10 mouse cellular contexts compared by ENCODE assay signal in the genomic region with DNA sequence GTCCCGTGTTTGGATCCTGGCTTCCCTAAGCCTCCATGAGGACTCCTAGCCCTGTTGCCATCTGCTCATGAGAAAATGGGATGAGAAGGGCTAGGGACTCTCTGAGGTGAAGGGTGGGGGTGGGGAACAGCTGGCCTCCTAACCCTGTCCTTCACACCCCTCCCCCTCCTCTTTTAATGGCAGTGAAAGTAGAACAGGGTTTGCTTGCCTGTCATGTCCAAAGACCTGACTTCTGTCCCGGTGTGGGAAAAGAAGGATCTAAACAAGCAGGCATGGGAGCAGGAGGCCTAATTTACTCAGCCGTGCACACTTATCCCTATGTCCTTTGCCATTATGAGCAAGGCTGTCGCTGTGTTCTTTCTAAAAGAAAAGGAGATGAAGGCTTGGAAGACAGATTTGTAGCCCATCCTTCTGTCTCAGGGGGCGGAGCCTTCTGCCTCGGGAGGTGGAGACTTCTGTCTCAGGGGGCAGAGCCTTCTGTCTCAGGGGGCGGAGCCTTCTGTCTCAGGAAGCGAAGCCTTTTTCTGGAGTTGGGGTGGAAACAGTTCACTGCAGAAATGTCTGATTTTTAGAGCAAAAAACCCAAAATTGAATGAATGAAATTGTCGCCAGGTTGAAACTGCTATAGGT.
DNase-seq lines count a peak whose midpoint lies in the region; ATAC-seq and TF ChIP-seq lines count a peak whose summit lies in the region.
"Had no signal": no experiment of that assay in that cellular context is flagged by ENCODE, and none has a peak within 500 bp of the region (broad histone marks: within the 10 kb centered on the region; RNA-seq: fewer than 3 reads in every experiment).

No protein-coding gene starts in this region.

- no peak for TF ChIP-seq CTCF in lung, embryonic 14.5 days (IDR thresholded peaks at IDR 0.05; ENCODE audit: low read depth)
- no peak for TF ChIP-seq CTCF in lung, adult 2 months (IDR thresholded peaks at IDR 0.05; ENCODE audit: insufficient read depth, low read length)
- no peak for TF ChIP-seq CTCF in lung, postnatal 0 days (IDR thresholded peaks at IDR 0.05)

- no peak for ATAC-seq in lung, embryonic 14.5 days (ENCODE audit: insufficient read depth)
- ATAC-seq in hindbrain, embryonic 15.5 days (ENCODE audit: low FRiP score, low read depth), result no peak
- no peak for ATAC-seq in neural tube, embryonic 13.5 days (ENCODE audit: low read depth)
- ATAC-seq in lung, postnatal 0 days, result no peak

- no peaks in the 10 kb centered on the region for H3K36me3 ChIP-seq in lung, embryonic 14.5 days (ENCODE audit: insufficient read depth)
- H3K36me3 ChIP-seq in forebrain, embryonic 10.5 days (replicated peaks), result no peaks in the 10 kb centered on the region
- no peaks in the 10 kb centered on the region for H3K36me3 ChIP-seq in hindbrain, embryonic 15.5 days
- no peaks in the 10 kb centered on the region for H3K36me3 ChIP-seq in neural tube, embryonic 13.5 days
- no peaks in the 10 kb centered on the region for H3K36me3 ChIP-seq in lung, postnatal 0 days (ENCODE audit: insufficient read depth, low read length)
- H3K36me3 ChIP-seq: heart, embryonic 12.5 days; limb, embryonic 13.5 days had no signal

- H3K27ac ChIP-seq in lung, embryonic 14.5 days (ENCODE audit: low read depth), result no peak overlapping the region
- peak overlapping the region; percentile 83 for H3K27ac ChIP-seq in forebrain, embryonic 10.5 days
- H3K27ac ChIP-seq in hindbrain, embryonic 15.5 days (replicated peaks), result peak overlapping the region; percentile 21; the same call in 1 of the 2 replicates
- H3K27ac ChIP-seq in neural tube, embryonic 13.5 days (replicated peaks), result peak overlapping the region; percentile 96
- no peak overlapping the region for H3K27ac ChIP-seq in lung, postnatal 0 days (ENCODE audit: low read length)

- TF ChIP-seq EP300 in lung, postnatal 0 days (IDR thresholded peaks at IDR 0.05), result no peak

- H3K4me3 ChIP-seq in lung, embryonic 14.5 days (ENCODE audit: low read depth, low read length), result no peak overlapping the region
- no peak overlapping the region for H3K4me3 ChIP-seq in lung, adult 2 months (replicated peaks; ENCODE audit: extremely low read depth, low read depth, low read length)
- no peak overlapping the region for H3K4me3 ChIP-seq in forebrain, embryonic 10.5 days
- H3K4me3 ChIP-seq in hindbrain, embryonic 15.5 days, result no peak overlapping the region
- no peak overlapping the region for H3K4me3 ChIP-seq in neural tube, embryonic 13.5 days
- H3K4me3 ChIP-seq in lung, postnatal 0 days (ENCODE audit: low read depth, low read length), result no peak overlapping the region
- H3K4me3 ChIP-seq: heart, embryonic 12.5 days; limb, embryonic 13.5 days had no signal

- no peak overlapping the region for H3K4me2 ChIP-seq in lung, embryonic 14.5 days
- no peak overlapping the region for H3K4me2 ChIP-seq in hindbrain, embryonic 15.5 days
- H3K4me2 ChIP-seq in neural tube, embryonic 13.5 days, result no peak overlapping the region; the same call in 1 of the 2 replicates
- H3K4me2 ChIP-seq in lung, postnatal 0 days (replicated peaks; ENCODE audit: low read depth, low read length), result no peak overlapping the region
- H3K4me2 ChIP-seq: heart, embryonic 12.5 days had no signal

- H3K9me3 ChIP-seq in lung, embryonic 14.5 days (ENCODE audit: low read depth, low read length), result no peaks in the 10 kb centered on the region
- H3K9me3 ChIP-seq in forebrain, embryonic 10.5 days, result no peaks in the 10 kb centered on the region; the same call in 1 of the 2 replicates
- no peaks in the 10 kb centered on the region for H3K9me3 ChIP-seq in hindbrain, embryonic 15.5 days
- no peaks in the 10 kb centered on the region for H3K9me3 ChIP-seq in neural tube, embryonic 13.5 days
- no peaks in the 10 kb centered on the region for H3K9me3 ChIP-seq in lung, postnatal 0 days (ENCODE audit: low read length)
- H3K9me3 ChIP-seq: heart, embryonic 12.5 days had no signal

- 0 out of 2 replicates have a peak, but pooled peaks cover 11% of the 10 kb centered on the region for H3K4me1 ChIP-seq in lung, embryonic 14.5 days (ENCODE audit: insufficient read depth)
- no peaks in the 10 kb centered on the region for H3K4me1 ChIP-seq in lung, adult 2 months (ENCODE audit: control insufficient read depth, insufficient read depth, low read length)
- peaks cover 29% of the 10 kb centered on the region for H3K4me1 ChIP-seq in forebrain, embryonic 10.5 days
- peaks cover 27% of the 10 kb centered on the region for H3K4me1 ChIP-seq in hindbrain, embryonic 15.5 days (replicated peaks)
- H3K4me1 ChIP-seq in neural tube, embryonic 13.5 days (replicated peaks), result peaks cover 40% of the 10 kb centered on the region
- no peaks in the 10 kb centered on the region for H3K4me1 ChIP-seq in lung, postnatal 0 days (ENCODE audit: insufficient read depth, low read depth, low read length)

- 55% methylated on average over 9 of the region's 9 CpGs for WGBS in lung, embryonic 14.5 days
- WGBS in lung, adult 2 months, result 67% methylated on average over 9 of the region's 9 CpGs
- 86% methylated on average over 9 of the region's 9 CpGs for WGBS in forebrain, embryonic 10.5 days
- 56% methylated on average over 9 of the region's 9 CpGs for WGBS in hindbrain, embryonic 15.5 days
- 48% methylated on average over 9 of the region's 9 CpGs for WGBS in neural tube, embryonic 13.5 days
- 69% methylated on average over 9 of the region's 9 CpGs for WGBS in lung, postnatal 0 days

- no peak for TF ChIP-seq POLR2A in lung, adult 2 months (IDR thresholded peaks at IDR 0.05; ENCODE audit: borderline replicate concordance, extremely low read depth, low read depth, low read length)

- no peaks in the 10 kb centered on the region for H3K27me3 ChIP-seq in lung, embryonic 14.5 days (ENCODE audit: insufficient read depth, low read length)
- no peaks in the 10 kb centered on the region for H3K27me3 ChIP-seq in forebrain, embryonic 10.5 days (ENCODE audit: poor library complexity, severe bottlenecking)
- H3K27me3 ChIP-seq in hindbrain, embryonic 15.5 days, result no peaks in the 10 kb centered on the region
- no peaks in the 10 kb centered on the region for H3K27me3 ChIP-seq in neural tube, embryonic 13.5 days
- H3K27me3 ChIP-seq in lung, postnatal 0 days (replicated peaks; ENCODE audit: insufficient read depth, low read length), result no peaks in the 10 kb centered on the region
- H3K27me3 ChIP-seq: limb, embryonic 13.5 days had no signal

- no peak overlapping the region for H3K9ac ChIP-seq in lung, embryonic 14.5 days
- H3K9ac ChIP-seq in hindbrain, embryonic 15.5 days, result no peak overlapping the region
- no peak overlapping the region for H3K9ac ChIP-seq in neural tube, embryonic 13.5 days
- H3K9ac ChIP-seq in lung, postnatal 0 days (replicated peaks; ENCODE audit: low read depth), result no peak overlapping the region
- H3K9ac ChIP-seq: heart, embryonic 12.5 days; limb, embryonic 13.5 days had no signal

- DNase-seq in lung, embryonic 14.5 days, result peak; percentile 15
- no peak for DNase-seq in lung, adult 2 months
- no peak for DNase-seq in forebrain, embryonic 10.5 days (ENCODE audit: extremely low spot score, low spot score)
- no peak for DNase-seq in spleen, postnatal 10 days (ENCODE audit: low spot score in 2 of 2)
- no peak for DNase-seq in ovary, postnatal 36 days (ENCODE audit: low spot score)
- DNase-seq in lung, postnatal 0 days (ENCODE audit: low spot score), result no peak

Comparison
In these comparisons a context has a peak if more than half of its experiments do, and no peak if none do; other contexts are left out.
1. H3K27ac ChIP-seq: peak in forebrain, embryonic 10.5 days (single experiment), hindbrain, embryonic 15.5 days (single experiment) and neural tube, embryonic 13.5 days (single experiment); none in lung, embryonic 14.5 days (single experiment) and lung, postnatal 0 days (single experiment).